Mouse (Mus musculus): ENCODE measurements around the gene Fam98b. TPM values are rescaled to one million over a fixed set of nuclear protein-coding genes. Genes with fewer than 3 reads are reported as not detected.

The Fam98b gene
- total RNA-seq, 2 experiments from 2014 or later: 17.9 to 21.4 TPM

DNA sequence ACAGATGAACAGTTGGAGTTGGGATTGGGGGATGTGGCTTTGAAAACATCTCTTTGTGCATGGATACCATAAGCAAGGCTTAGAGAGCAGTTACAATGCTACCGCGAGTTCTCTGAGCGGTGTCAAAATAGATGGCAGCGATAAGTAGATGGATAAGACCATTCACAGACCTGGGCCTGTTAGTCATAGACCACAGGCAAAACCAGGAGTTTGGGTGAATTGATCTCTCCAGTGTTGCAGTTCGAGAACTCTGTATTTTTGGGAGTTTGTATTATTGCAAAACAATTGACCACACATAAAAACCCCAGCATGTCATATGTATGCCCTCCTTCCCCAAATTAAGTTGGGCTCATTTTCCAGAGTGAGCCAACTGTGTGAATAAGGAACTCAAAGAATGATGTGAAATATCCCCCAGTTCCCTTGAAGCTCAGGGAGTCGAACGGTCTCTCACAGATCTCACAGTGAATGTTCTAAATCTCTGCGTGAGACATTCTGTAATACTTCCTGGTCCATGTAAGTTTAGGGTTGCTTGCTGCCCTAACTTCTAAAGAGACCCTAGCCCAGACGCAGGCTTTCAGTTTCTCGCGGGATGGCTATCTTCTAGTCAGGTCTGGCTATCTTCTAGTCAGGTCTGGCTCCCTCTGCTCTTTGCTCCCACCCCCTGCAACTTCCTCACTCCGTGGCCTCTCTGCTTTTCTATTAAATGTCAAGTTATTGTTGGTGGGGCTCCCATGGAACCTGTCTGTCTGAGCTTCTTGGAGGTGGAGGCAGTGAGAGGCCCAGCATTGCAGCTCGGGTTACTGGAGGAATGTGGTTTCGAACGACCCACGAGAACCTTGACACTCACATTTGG lies 50.3 kb downstream of the Fam98b start:
- no peak for DNase-seq (ENCODE audit: low spot score)

DNA sequence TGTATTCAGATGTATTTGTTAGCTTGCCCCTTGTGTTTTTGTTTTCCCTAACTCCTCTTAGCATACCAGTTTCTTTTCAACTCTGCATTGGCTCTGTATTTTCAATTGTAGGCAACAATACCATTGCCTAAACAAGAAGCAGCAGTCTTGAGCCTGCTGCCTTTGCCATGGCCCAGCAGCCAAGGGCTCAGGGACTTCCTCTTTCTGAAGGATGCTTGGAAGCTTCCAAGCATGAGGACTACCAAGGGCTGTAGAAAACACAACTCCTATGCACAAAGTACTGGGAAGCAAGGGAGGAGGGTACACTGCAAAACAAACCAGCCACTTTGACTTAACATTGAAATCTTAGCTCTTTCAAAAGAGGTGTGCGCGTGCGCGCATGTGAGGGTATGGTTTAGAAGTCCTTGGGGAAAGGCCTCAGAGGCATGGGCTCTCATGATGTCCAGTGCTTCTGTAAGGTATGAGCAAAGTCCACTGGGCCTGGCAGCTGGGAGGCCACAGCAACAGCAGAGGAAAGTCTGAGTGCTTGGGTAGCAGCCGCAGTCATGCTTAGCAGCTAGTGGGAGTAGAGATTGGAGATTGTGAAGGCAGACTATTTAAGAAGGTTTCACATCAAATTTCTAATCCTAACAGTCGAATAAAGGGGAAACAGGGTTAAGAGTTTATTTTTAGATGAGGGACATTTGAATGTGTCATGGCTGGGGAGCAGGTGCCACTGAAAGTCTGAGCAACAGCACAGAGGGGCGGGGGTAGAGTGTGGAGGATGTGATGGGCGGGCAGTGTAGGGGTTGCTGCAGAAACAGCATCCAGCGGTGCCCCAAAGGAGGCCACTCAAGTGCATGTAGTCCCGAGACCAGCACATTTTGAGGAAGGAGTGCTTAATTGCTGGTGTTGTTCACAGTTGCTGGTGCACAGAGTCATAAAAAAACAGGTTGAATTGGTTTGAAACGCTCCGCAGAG lies 54.1 kb downstream of the Fam98b start:
- no peak for DNase-seq (ENCODE audit: low spot score)

- no peak for DNase-seq (ENCODE audit: low spot score)
These were observed 55.4 kb downstream of the Fam98b start for GRCm38 (mm10) chr2:117304941-117305340.

- no peak for DNase-seq (ENCODE audit: low spot score)
These were observed 58.4 kb downstream of the Fam98b start for GRCm38 (mm10) chr2:117307959-117308358.

GRCm38 (mm10) chr2:117309046-117309445 lies 59.5 kb downstream of the Fam98b start:
- DNase-seq (ENCODE audit: low spot score): no peak

GRCm38 (mm10) chr2:117311349-117311748 lies 61.8 kb downstream of the Fam98b start:
- no peak for DNase-seq (ENCODE audit: low spot score)

- DNase-seq (ENCODE audit: low spot score): no peak
These were observed 62.5 kb downstream of the Fam98b start for GRCm38 (mm10) chr2:117312030-117312429.

DNA sequence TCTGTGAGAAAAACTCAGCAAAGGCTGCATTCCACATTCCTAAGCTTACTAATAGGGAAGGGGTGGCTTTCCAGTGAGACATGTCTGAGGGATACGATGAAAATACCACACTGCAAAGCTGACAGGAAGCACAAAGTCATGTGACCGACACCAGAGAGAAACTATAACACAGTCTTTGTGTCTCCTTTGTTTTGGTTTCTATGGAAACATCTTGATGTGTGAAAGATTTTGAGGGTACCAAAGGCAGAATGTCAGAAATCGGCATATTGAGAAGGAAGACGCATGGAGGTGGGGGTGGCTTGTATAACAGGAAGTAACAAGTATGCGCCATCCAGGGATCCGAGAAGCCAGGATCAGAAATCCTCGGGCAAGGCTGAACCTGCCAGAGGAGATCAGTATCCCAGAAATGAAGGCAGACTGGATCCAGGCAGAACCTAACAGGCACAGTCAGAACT lies 62.9 kb downstream of the Fam98b start:
- no peak for DNase-seq (ENCODE audit: low spot score)

- no peak for DNase-seq (ENCODE audit: low spot score)
These were observed 64.2 kb downstream of the Fam98b start for GRCm38 (mm10) chr2:117313586-117314235.

- no peak for DNase-seq (ENCODE audit: low spot score)
These were observed 69.5 kb downstream of the Fam98b start for GRCm38 (mm10) chr2:117318991-117319390.

Other genes starting within 250 kb of the Fam98b start
- 1 to 10 TPM; 4.6 to 5.8 TPM for gene Spred1, start 128.4 kb upstream of the Fam98b start, total RNA-seq (2021)
- not detected for gene Rasgrp1, start 93.3 kb downstream of the Fam98b start, total RNA-seq (2021)